Mouse (Mus musculus): Measurements from ENCODE around the gene Lrmp.

DNA sequence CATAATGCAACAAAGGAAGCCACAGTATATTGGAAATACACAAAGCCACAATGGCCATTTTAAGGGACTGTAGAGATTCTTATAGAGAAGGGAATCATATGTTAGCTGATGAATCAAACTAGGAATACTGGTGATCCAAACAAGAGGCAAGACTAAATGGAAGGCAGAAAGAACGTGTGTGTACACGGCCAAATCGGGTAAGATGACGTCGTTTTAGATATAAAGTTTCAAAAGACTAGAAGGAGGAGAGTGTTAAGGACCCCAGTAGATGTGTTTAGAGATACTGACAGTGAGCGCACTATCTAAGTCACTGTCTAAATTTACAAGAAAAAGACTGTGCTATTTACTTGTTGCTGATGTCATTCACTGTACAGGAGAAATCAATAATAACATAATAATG lies 108.8 kb downstream of the Lrmp start:
- TF ChIP-seq CTCF (IDR thresholded peaks at IDR 0.05; ENCODE audit: low read depth, low read length) (no peak), POLR2AphosphoS5 (IDR thresholded peaks at IDR 0.05; ENCODE audit: insufficient replicate concordance, low read depth, low read length) (no peak)
